Mouse (Mus musculus) kidney, embryonic 14.5 days (tissue): ENCODE results near the gene Glyr1. TPM values are rescaled to one million over a fixed set of nuclear protein-coding genes. Genes with fewer than 3 reads are reported as not detected.
A peak's percentile ranks its signal among the peaks of the same experiment; 100 is the strongest.

ENCODE experiments used
- ATAC-seq: fragments of 200-750 bp; cut with Nextera tagmentation; 2 replicates; pipeline ENCODE4 v1.8.0; 2017; ENCODE audit warnings: moderate number of reproducible peaks, mild to moderate bottlenecking, moderate TSS enrichment, moderate library complexity; ENCODE audit not compliant: low FRiP score, low TSS enrichment
- H3K27ac ChIP-seq: fragments of 300-500 bp; sonication (generic); 2 replicates; pipeline ENCODE4 v1.5.1; 2014; ENCODE audit warnings: low read depth, mild to moderate bottlenecking, low read length, moderate library complexity, mixed read lengths
- H3K27me3 ChIP-seq: fragments of 300-500 bp; sonication (generic); 2 replicates; pipeline ENCODE4 v1.6.1; 2014; ENCODE audit warnings: mild to moderate bottlenecking, low read length; ENCODE audit not compliant: control insufficient read depth, insufficient read depth
- H3K36me3 ChIP-seq: fragments of 300-500 bp; sonication (generic); 2 replicates; pipeline ENCODE4 v1.6.1; 2014; ENCODE audit warnings: low read length, mixed read lengths; ENCODE audit not compliant: control insufficient read depth, insufficient read depth
- H3K4me1 ChIP-seq: fragments of 300-500 bp; sonication (generic); 2 replicates; pipeline ENCODE4 v1.6.1; 2014; ENCODE audit warnings: low read length, mixed read lengths; ENCODE audit not compliant: control insufficient read depth, insufficient read depth
- H3K4me2 ChIP-seq: fragments of 300-500 bp; sonication (generic); replicated peaks from 2 replicates; pipeline ENCODE4 v1.6.1; 2014; ENCODE audit warnings: low read depth, mild to moderate bottlenecking, low read length
- H3K4me3 ChIP-seq: fragments of 300-500 bp; sonication (generic); 2 replicates; pipeline ENCODE4 v1.5.1; 2014; ENCODE audit warnings: mild to moderate bottlenecking, low read length
- H3K9ac ChIP-seq: fragments of 300-500 bp; sonication (generic); 2 replicates; pipeline ENCODE4 v1.6.1; 2014; ENCODE audit warnings: low read depth, mild to moderate bottlenecking, low read length, moderate library complexity
- H3K9me3 ChIP-seq: fragments of 300-500 bp; sonication (generic); 2 replicates; pipeline ENCODE4 v1.6.1; 2016; ENCODE audit warnings: low read length; ENCODE audit not compliant: control insufficient read depth
- WGBS: fragments of 180-500 bp; shearing (Covaris S2); extraction: QIAGEN DNeasy Blood & Tissue Kit; methylation state at CpG from one replicate; pipeline ENCODE4 v1.1.7; 2014; 5-methylcytosine and 5-hydroxymethylcytosine counted together
- polyA plus RNA-seq: library from polyadenylated mRNA; unstranded; fragments of >200 nt; fragmentation: Nextera tagmentation; extraction: Ambion mirVana; gene quantifications from 2 replicates; pipeline ENCODE4 v1.2.1, GENCODE M21; 2014

Gene Glyr1
- polyA plus RNA-seq, 1 experiment from 2014 or later, result 96.3 TPM

- no peak overlapping the region for H3K9ac ChIP-seq
- H3K9me3 ChIP-seq, result no peaks in the 10 kb centered on the region
- H3K27me3 ChIP-seq, result no peaks in the 10 kb centered on the region
- ATAC-seq, result no peak
- H3K36me3 ChIP-seq, result peaks cover 57% of the 10 kb centered on the region
- no peak overlapping the region for H3K27ac ChIP-seq
- H3K4me3 ChIP-seq, result no peak overlapping the region
- WGBS, result 91% methylated on average over 4 of the region's 4 CpGs
- H3K4me2 ChIP-seq, result no peak overlapping the region
- H3K4me1 ChIP-seq, result peaks cover 12% of the 10 kb centered on the region
Observed at GRCm38 (mm10) chr16:5014578-5014977, 35.1 kb downstream of the Glyr1 start.

- Histone ChIP-seq H3K4me3 (peak within 1 kb of the TSS; percentile 71), H3K9me3 (no peaks in the 10 kb centered on the region), H3K27me3 (no peaks in the 10 kb centered on the region), H3K4me2 (peak within 1 kb of the TSS; percentile 76), H3K36me3 (peaks cover 44% of the 10 kb centered on the region), H3K4me1 (peaks cover 12% of the 10 kb centered on the region), H3K27ac (peak within 1 kb of the TSS; percentile 51), H3K9ac (peak within 1 kb of the TSS; percentile 74)
- peak; percentile 99 for ATAC-seq
- under 1% methylated on average over 59 of the region's 63 CpGs for WGBS
Observed at GRCm38 (mm10) chr16:5013054-5013838, 36.4 kb downstream of the Glyr1 start, which contains the start of gene Rogdi. Rogdi (minus strand) TSS chr16:5013553.

- Histone ChIP-seq H3K27ac (peak overlapping the region; percentile 51), H3K27me3 (no peaks in the 10 kb centered on the region), H3K36me3 (peaks cover 35% of the 10 kb centered on the region), H3K4me3 (peak overlapping the region; percentile 71), H3K4me1 (peaks cover 12% of the 10 kb centered on the region), H3K4me2 (peak overlapping the region; percentile 76), H3K9ac (peak overlapping the region; percentile 74), H3K9me3 (no peaks in the 10 kb centered on the region)
- no peak for ATAC-seq
- WGBS, result 44% methylated on average over 13 of the region's 13 CpGs
Observed at GRCm38 (mm10) chr16:5012036-5013005, 37.3 kb downstream of the Glyr1 start.

GRCm38 (mm10) chr16:5011285-5011684, 38.4 kb downstream of the Glyr1 start:
- Histone ChIP-seq H3K9me3 (no peaks in the 10 kb centered on the region), H3K36me3 (peaks cover 25% of the 10 kb centered on the region), H3K4me3 (no peak overlapping the region), H3K27me3 (no peaks in the 10 kb centered on the region), H3K27ac (no peak overlapping the region), H3K4me2 (no peak overlapping the region), H3K9ac (no peak overlapping the region), H3K4me1 (peaks cover 12% of the 10 kb centered on the region)
- 92% methylated on average over 7 of the region's 7 CpGs for WGBS
- ATAC-seq, result no peak

GRCm38 (mm10) chr16:5010371-5010935, 39.2 kb downstream of the Glyr1 start:
- 93% methylated on average over 10 of the region's 10 CpGs for WGBS
- Histone ChIP-seq H3K27me3 (no peaks in the 10 kb centered on the region), H3K4me2 (no peak overlapping the region), H3K4me3 (no peak overlapping the region), H3K4me1 (peaks cover 12% of the 10 kb centered on the region), H3K27ac (no peak overlapping the region), H3K9ac (no peak overlapping the region), H3K36me3 (peaks cover 17% of the 10 kb centered on the region), H3K9me3 (no peaks in the 10 kb centered on the region)
- ATAC-seq, result no peak

GRCm38 (mm10) chr16:5008076-5008475, 41.6 kb downstream of the Glyr1 start:
- Histone ChIP-seq H3K27me3 (no peaks in the 10 kb centered on the region), H3K36me3 (peaks cover 6% of the 10 kb centered on the region; the same call in 1 of the 2 replicates), H3K4me1 (peaks cover 12% of the 10 kb centered on the region), H3K27ac (no peak overlapping the region), H3K9me3 (no peaks in the 10 kb centered on the region), H3K4me2 (peak overlapping the region; percentile 21; the same call in 1 of the 2 replicates), H3K9ac (no peak overlapping the region), H3K4me3 (no peak overlapping the region)
- WGBS, result 81% methylated on average over 12 of the region's 12 CpGs
- no peak for ATAC-seq

- H3K27me3 ChIP-seq, result no peaks in the 10 kb centered on the region
- 55% methylated on average over 6 of the region's 6 CpGs for WGBS
- 0 out of 2 replicates have a peak, but pooled peaks have one; percentile 24 for ATAC-seq
- peak overlapping the region; percentile 6; the same call in 1 of the 2 replicates for H3K4me3 ChIP-seq
- H3K27ac ChIP-seq, result no peak overlapping the region
- peak overlapping the region; percentile 28; the same call in 1 of the 2 replicates for H3K9ac ChIP-seq
- H3K9me3 ChIP-seq, result no peaks in the 10 kb centered on the region
- H3K4me2 ChIP-seq, result peak overlapping the region; percentile 21
- H3K4me1 ChIP-seq, result peaks cover 8% of the 10 kb centered on the region
- H3K36me3 ChIP-seq, result peaks cover 6% of the 10 kb centered on the region; the same call in 1 of the 2 replicates
Observed at GRCm38 (mm10) chr16:5007492-5007891, 42.2 kb downstream of the Glyr1 start.

GRCm38 (mm10) chr16:5007067-5007466, 42.6 kb downstream of the Glyr1 start, which contains the start of gene Smim22:
Smim22 (plus strand) TSS chr16:5007288.
- WGBS, result 49% methylated on average over 5 of the region's 5 CpGs
- H3K27ac ChIP-seq, result no peak within 1 kb of the TSS
- no peaks in the 10 kb centered on the region for H3K9me3 ChIP-seq
- ATAC-seq, result peak; percentile 70; the same call in 1 of the 2 replicates
- H3K36me3 ChIP-seq, result peaks cover 6% of the 10 kb centered on the region; the same call in 1 of the 2 replicates
- peaks cover 4% of the 10 kb centered on the region for H3K4me1 ChIP-seq
- H3K9ac ChIP-seq, result peak within 1 kb of the TSS; percentile 28; the same call in 1 of the 2 replicates
- H3K4me3 ChIP-seq, result peak within 1 kb of the TSS; percentile 6; the same call in 1 of the 2 replicates
- no peaks in the 10 kb centered on the region for H3K27me3 ChIP-seq
- H3K4me2 ChIP-seq, result peak within 1 kb of the TSS; percentile 21
